Mouse (Mus musculus): Measurements from ENCODE around the gene Serpina3i.
"Not testable (repeated sequence)": the region's sequence is repeated elsewhere in the genome, so short reads cannot be mapped to it uniquely, and the experiment has no call there.

Gene Serpina3i

GRCm38 (mm10) chr12:104262863-104263262 lies at the start of gene Serpina3i:
Serpina3i (plus strand) TSS chr12:104263122.
- DNase-seq: no peak

DNA sequence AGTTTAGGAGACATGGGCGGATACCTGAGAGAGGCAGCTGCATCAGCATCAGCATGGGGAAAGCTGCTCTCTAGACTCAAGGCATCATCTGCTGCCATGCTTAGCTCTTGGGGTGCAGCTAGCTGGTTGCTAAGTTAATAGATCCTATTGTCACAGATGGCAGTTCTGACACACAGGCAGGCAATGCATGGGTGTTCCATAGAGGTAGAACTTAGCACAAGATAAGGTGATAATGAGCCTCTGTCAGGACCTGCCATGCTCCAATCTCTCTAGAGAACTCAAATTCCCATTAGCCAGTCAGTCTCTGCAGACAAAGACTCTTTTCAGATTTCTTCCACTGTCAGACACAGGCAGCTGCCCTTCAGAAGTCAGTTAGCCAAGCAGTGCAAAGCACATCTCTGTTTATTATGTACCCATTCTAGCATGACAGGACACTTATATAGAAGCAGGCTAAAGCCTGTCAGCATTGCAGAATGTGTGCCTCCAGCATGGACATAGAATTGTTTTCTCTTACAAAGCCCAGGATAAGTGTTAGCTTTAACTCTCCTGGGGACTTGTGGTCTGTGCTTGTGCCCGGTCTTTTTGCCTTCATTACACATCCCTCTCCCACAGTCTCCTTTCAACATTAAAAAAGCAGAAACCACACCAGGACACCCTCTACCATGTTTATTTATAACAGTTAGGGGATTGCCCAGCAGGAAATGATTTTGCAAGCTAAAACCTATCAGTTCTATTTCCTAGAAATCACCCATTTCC lies 49.1 kb upstream of the Serpina3i start:
- DNase-seq: no peak

- no peak for DNase-seq
Measured at GRCm38 (mm10) chr12:104214445-104214753, 48.5 kb upstream of the Serpina3i start, which contains the start of gene Serpina3f. Serpina3f (plus strand) TSS chr12:104214544.

GRCm38 (mm10) chr12:104215249-104215648 lies 47.7 kb upstream of the Serpina3i start:
- DNase-seq: no peak

- no peak for DNase-seq
Measured at GRCm38 (mm10) chr12:104221616-104222015, 41.3 kb upstream of the Serpina3i start.

GRCm38 (mm10) chr12:104223690-104224089 lies 39.2 kb upstream of the Serpina3i start:
- no peak for DNase-seq

DNA sequence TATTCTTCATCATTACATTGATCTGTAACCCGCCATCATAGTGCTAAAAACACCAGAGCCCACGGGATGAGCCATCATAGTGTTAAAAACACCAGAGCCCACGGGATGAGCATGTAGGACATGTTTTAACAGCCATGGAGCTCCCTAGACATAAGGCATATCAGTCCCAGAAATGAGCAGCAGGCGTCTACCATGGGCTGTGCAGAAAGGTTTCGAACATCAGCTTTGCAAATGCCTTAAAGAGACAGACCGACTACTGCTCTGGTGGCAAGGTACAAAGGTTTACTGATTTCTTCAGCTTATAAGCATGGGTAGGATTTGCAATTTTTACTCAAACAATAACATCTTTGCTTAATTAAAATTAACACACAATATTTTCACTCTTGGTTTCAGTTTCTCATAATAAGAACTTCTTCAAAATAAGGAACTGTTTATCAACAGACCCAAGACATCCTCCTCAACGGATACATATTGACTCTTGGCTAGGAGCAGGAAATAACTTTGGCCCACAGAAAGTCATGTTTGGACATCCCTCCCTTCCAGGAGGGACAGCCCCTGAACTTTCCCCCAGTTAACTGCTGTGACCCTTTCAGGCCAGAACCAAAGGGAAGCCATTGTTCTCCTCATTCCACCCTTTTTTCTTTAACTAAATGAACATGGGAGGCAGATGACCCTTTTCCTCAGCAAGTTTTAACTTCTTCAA lies 38.2 kb upstream of the Serpina3i start:
- DNase-seq: no peak

- no peak for DNase-seq
Measured at GRCm38 (mm10) chr12:104230762-104231161, 32.2 kb upstream of the Serpina3i start.

DNA sequence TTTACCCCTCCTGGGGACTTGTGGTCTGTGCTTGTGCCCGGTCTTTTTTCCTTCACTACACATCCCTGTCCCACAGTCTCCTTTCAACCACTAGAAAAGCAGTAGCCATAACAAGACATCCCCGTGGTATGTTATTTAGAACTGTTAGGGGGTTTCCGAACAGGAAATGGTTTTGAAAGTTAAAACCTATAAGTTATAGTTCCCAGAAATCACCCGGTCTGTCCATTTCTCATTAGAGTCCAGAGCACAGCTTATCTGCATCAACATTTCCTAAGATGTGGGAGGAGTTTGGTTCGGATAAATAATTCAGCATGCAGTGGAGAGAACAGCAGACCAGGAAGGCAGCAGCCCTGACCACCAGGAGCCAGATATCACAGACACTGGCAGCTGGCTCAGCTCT lies 27.0 kb upstream of the Serpina3i start, which contains the start of gene Serpina3g:
Gene Serpina3g, plus strand, starts transcription at position 331 of the 400 bp plus-strand sequence.
- DNase-seq: no peak

DNA sequence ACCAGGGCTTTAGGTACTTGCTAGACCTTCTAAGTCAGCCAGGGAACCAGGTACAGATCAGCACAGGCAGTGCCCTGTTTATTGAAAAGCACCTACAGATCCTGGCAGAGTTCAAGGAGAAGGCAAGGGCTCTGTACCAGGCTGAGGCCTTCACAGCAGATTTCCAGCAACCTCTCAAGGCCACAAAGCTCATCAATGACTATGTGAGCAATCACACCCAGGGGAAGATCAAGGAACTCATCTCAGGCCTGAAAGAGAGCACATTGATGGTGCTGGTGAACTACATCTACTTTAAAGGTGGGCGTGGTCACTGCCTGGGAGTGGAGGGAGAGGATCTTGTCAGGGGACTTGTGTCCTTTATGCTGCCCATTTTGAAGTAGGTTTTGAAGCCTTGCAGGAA lies 24.9 kb upstream of the Serpina3i start:
- DNase-seq: not testable (repeated sequence)

GRCm38 (mm10) chr12:104243307-104243706 lies 19.6 kb upstream of the Serpina3i start:
- DNase-seq: no peak

GRCm38 (mm10) chr12:104245092-104245491 lies 17.8 kb upstream of the Serpina3i start:
- no peak for DNase-seq

DNA sequence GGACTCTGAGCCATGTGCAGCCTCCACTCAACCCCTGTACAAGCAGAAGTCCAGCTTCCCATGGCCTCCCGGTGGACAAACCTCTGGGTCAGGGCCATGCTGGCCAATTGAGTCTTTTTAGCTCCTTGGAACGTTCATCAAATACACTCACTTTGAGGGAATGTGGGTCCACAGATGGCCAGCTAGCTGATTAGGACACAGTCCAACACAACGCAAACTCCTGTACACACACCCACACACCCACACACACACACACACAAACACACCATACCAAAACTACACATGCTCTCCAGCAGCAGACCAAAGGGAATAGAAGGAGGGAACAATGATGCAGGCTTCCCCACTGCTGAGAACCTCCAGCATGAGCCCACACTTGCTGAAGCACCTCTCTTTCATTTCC lies 17.3 kb upstream of the Serpina3i start:
- no peak for DNase-seq

GRCm38 (mm10) chr12:104247553-104248002 lies 15.3 kb upstream of the Serpina3i start:
- no peak for DNase-seq

GRCm38 (mm10) chr12:104248231-104248630 lies 14.7 kb upstream of the Serpina3i start:
- no peak for DNase-seq

DNA sequence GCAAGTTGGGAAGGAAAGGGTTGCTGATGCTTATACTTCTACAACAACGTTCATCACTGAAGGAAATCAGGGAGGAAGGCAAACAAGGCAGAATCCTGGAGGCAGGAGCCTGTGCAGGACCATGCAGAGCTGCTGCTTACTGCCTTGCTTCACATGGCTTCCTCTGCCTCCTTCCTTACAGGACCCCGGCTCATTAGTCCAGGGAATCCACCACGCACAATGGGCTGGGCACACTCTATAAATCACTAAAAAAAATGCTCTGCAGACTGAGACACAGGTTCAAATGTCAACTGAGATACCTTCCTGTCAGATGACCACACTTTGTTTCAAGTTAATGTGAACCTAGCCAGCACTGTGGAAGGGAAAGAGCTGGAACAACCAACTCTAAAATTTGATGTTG lies 1.9 kb upstream of the Serpina3i start:
- DNase-seq: no peak

DNA sequence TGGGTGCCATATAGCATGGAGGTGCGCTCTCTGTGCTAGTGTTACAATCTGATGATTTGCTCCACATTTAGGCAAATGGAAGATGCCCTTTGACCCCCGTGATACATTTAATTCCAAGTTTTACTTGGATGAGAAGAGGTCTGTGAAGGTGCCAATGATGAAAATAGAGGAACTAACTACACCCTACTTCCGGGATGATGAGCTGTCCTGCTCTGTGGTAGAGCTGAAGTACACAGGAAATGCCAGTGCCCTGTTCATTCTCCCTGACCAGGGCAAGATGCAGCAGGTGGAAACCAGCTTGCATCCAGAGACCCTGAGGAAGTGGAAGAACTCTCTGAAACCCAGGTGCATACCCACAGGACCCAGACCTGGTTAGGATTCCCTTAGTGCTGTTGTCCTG lies 3.5 kb downstream of the Serpina3i start:
- no peak for DNase-seq

DNA sequence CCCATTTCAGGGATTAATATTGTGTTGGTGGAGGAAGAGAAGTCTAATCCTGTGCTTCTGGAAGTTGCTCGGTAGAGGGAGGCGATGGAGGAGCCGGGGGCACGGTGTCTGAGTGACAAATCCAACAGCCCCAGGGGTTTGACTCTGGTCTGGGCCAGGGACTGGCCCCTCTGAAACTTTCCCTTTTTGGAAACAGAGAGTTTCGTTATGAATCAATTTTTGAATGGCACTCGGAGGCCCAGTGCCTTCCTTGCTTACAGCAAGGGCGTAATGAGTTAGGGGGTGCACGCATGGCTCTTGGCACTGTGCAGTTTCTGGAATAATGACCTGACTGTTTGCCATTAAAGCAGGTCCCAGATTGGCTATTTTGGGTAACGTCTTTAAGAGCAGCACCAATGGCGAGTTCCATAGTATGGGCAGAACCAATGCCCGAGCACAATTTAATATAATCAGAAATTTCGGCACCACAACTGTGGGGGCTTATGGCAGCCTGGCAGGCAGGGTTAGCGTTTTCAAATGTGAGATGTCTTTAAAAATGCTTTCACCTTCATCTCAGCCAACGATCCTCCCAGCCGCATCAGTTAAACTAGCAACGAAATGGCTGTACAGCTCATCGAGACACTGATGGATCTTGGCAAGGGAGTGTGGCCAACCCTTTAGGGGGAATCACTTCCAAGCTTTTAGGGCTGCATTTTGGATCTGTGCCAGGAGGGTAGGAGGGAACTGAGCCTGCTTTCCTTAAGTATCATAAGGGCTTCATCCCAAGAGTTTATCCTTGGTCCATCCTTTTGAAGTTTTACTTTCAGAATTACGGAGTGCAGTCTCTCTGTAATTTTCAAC lies 15.5 kb downstream of the Serpina3i start:
- no peak for DNase-seq

GRCm38 (mm10) chr12:104279056-104279435 lies 16.1 kb downstream of the Serpina3i start:
- no peak for DNase-seq

DNA sequence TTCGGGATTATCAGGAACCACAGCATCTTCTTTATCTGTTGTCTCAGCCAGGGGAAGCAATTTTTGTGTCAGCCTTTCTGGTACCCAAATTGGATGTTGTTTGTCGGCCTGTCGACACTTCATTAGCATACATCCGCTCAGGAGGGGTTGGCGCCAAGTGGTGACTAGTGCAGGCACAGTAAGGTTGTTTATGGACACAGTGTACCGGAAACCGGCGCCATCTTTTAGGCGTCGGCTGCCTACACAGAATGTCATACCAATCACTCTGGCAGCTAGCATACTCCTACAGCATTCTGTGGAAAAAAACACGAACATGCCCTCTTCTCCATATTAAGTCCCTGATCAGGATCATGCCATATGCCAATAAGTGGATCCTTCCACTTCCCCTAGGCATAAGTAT lies 20.5 kb downstream of the Serpina3i start:
- DNase-seq: no peak

DNA sequence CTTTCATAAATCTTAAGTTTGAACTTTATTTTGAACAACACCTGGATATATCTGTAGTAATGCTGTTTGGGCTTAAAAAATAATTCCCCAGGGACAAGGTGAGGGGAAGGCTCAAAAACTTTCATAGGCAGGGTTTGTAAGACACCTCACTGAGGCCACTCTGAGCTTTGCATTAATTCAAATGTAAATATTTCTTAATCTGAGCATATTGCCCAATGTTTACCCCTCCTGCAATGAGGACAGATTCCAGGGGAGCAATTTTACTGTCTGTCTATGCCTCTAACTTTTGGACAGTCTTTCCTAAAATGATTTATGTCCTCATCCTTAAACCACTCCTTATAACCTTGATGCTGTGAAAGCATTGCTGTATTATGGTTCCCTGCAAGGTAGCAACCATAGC lies 25.4 kb downstream of the Serpina3i start:
- DNase-seq: no peak

- no peak for DNase-seq
Measured at GRCm38 (mm10) chr12:104289872-104290271, 26.9 kb downstream of the Serpina3i start.

DNA sequence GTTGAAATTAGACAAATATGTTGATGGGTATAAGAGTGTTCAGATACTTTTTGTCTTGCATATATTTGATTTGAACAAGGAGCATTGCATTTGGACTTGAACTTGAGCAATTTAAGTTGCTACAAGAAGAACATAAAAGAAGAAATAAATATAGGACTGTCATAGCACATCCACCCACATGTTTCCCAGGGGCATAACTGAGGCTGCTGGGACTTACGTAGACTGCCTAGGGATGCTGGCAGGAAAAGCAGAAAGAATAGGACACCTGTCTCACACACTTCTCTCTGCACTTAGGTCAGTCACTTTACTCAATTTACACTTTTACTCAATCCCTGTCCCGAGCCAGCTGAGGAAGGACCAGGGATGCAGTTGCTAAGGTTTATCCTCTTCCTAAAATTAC lies 31.0 kb downstream of the Serpina3i start:
- DNase-seq: no peak

Measured in thymus, adult 18-20 months (tissue).